Mouse (Mus musculus) ES-E14 (cell line): Measurements from ENCODE around the gene Bax.

ENCODE experiments used
- CHD2 ChIP-seq: IDR thresholded peaks from 2 replicates; pipeline ENCODE4 v1.6.1; 2014; ENCODE audit warnings: mild to moderate bottlenecking, low read depth, low read length, inconsistent platforms
- HCFC1 ChIP-seq: IDR thresholded peaks from 2 replicates; pipeline ENCODE4 v1.6.1; 2012; ENCODE audit warnings: low read length, inconsistent platforms, borderline replicate concordance; ENCODE audit not compliant: insufficient read depth
- MAFK ChIP-seq: IDR thresholded peaks from 2 replicates; pipeline ENCODE4 v1.6.1; 2014; ENCODE audit warnings: mild to moderate bottlenecking, low read depth, low read length, inconsistent platforms; ENCODE audit not compliant: insufficient read depth
- ZC3H11A ChIP-seq: IDR thresholded peaks from 2 replicates; pipeline ENCODE4 v1.6.1; 2012; ENCODE audit warnings: low read depth, mild to moderate bottlenecking, inconsistent platforms, low read length, borderline replicate concordance
- ZNF384 ChIP-seq: IDR thresholded peaks from 2 replicates; pipeline ENCODE4 v1.6.1; 2012; ENCODE audit warnings: low read depth, low read length, inconsistent platforms

- no peak for TF ChIP-seq MAFK
- no peak for TF ChIP-seq CHD2
- no peak for TF ChIP-seq ZNF384
- no peak for TF ChIP-seq HCFC1
- TF ChIP-seq ZC3H11A: no peak
Measured at GRCm38 (mm10) chr7:45461326-45461725, 5.4 kb downstream of the Bax start.
